Mouse (Mus musculus) midbrain, postnatal 0 days (tissue): ENCODE measurements around the gene Cpsf3. TPM values are rescaled to one million over a fixed set of nuclear protein-coding genes. Genes with fewer than 3 reads are reported as not detected.

Experiments used
- ATAC-seq: fragments of 200-750 bp; cut with Nextera tagmentation; 2 replicates; pipeline ENCODE4 v1.8.0; 2017; ENCODE audit warnings: moderate number of reproducible peaks, mild to moderate bottlenecking, moderate TSS enrichment, moderate library complexity; ENCODE audit not compliant: low FRiP score
- DNase-seq: peaks from one replicate; pipeline ENCODE4 v3.0.0-alpha.2; 2015; ENCODE audit warnings: low spot score
- H3K27ac ChIP-seq: fragments of 300-500 bp; sonication (generic); 2 replicates; pipeline ENCODE4 v1.5.1; 2014; ENCODE audit warnings: low read depth, mild to moderate bottlenecking, low read length, mixed read lengths
- H3K27me3 ChIP-seq: fragments of 300-500 bp; sonication (generic); 2 replicates; pipeline ENCODE4 v1.6.1; 2014; ENCODE audit warnings: low read length, control low read depth, mixed read lengths; ENCODE audit not compliant: insufficient read depth
- H3K36me3 ChIP-seq: fragments of 300-500 bp; sonication (generic); 2 replicates; pipeline ENCODE4 v1.6.1; 2014; ENCODE audit warnings: low read length, control low read depth, mixed read lengths; ENCODE audit not compliant: insufficient read depth
- H3K4me1 ChIP-seq: fragments of 300-500 bp; sonication (generic); 2 replicates; pipeline ENCODE4 v1.6.1; 2014; ENCODE audit warnings: mild to moderate bottlenecking, control low read depth, antibody characterized with exemption, low read length, mixed read lengths; ENCODE audit not compliant: insufficient read depth
- H3K4me2 ChIP-seq: fragments of 300-500 bp; sonication (generic); 2 replicates; pipeline ENCODE4 v1.6.1; 2014; ENCODE audit warnings: low read depth, mild to moderate bottlenecking, low read length, mixed read lengths; ENCODE audit not compliant: poor library complexity, severe bottlenecking
- H3K4me3 ChIP-seq: fragments of 300-500 bp; sonication (generic); 2 replicates; pipeline ENCODE4 v1.5.1; 2014; ENCODE audit warnings: low read depth, mild to moderate bottlenecking, low read length, moderate library complexity
- H3K9ac ChIP-seq: fragments of 300-500 bp; sonication (generic); replicated peaks from 2 replicates; pipeline ENCODE4 v1.6.1; 2014; ENCODE audit warnings: mild to moderate bottlenecking, low read length, moderate library complexity, mixed read lengths; ENCODE audit not compliant: poor library complexity, severe bottlenecking
- H3K9me3 ChIP-seq: fragments of 300-500 bp; sonication (generic); 2 replicates; pipeline ENCODE4 v1.6.1; 2016; ENCODE audit warnings: low read length, control low read depth
- CTCF ChIP-seq: IDR thresholded peaks from 2 replicates; pipeline ENCODE4 v1.5.1; 2016; ENCODE audit warnings: antibody characterized with exemption, mild to moderate bottlenecking
- WGBS: fragments of 180-500 bp; shearing (Covaris S2); extraction: QIAGEN DNeasy Blood & Tissue Kit; methylation state at CpG from one replicate; pipeline ENCODE4 v1.1.7; 2014; 5-methylcytosine and 5-hydroxymethylcytosine counted together
- polyA plus RNA-seq: library from polyadenylated mRNA; unstranded; fragments of >200 nt; fragmentation: Nextera tagmentation; extraction: Ambion mirVana; gene quantifications from 2 replicates; pipeline ENCODE4 v1.2.1, GENCODE M21; 2015
- total RNA-seq: library from RNA; depleted of rRNA; stranded (reverse); fragments of >200 nt; gene quantifications from 2 replicates; pipeline ENCODE4 v1.2.3, GENCODE M21; 2014

Gene Cpsf3
- total and polyA plus RNA-seq, 2 experiments from 2014 or later = 39.4 to 69.1 TPM

GRCm38 (mm10) chr12:21302361-21302783 is 17.2 kb downstream of the Cpsf3 start:
- no peak overlapping the region for H3K9ac ChIP-seq
- no peaks in the 10 kb centered on the region for H3K4me1 ChIP-seq
- no peak overlapping the region for H3K27ac ChIP-seq
- H3K4me2 ChIP-seq = no peak overlapping the region
- H3K9me3 ChIP-seq = no peaks in the 10 kb centered on the region
- H3K27me3 ChIP-seq = no peaks in the 10 kb centered on the region
- ATAC-seq (no peak), DNase-seq (no peak)
- no peak for TF ChIP-seq CTCF
- 84% methylated on average over 5 of the region's 5 CpGs for WGBS
- H3K4me3 ChIP-seq = no peak overlapping the region
- H3K36me3 ChIP-seq = peaks cover 77% of the 10 kb centered on the region

GRCm38 (mm10) chr12:21305741-21306140 is 20.6 kb downstream of the Cpsf3 start:
- ATAC-seq (no peak), DNase-seq (no peak)
- WGBS = 93% methylated on average over 4 of the region's 4 CpGs
- no peak overlapping the region for H3K27ac ChIP-seq
- H3K4me3 ChIP-seq = no peak overlapping the region
- no peaks in the 10 kb centered on the region for H3K4me1 ChIP-seq
- no peak for TF ChIP-seq CTCF
- H3K4me2 ChIP-seq = no peak overlapping the region
- H3K36me3 ChIP-seq = peaks cover 83% of the 10 kb centered on the region
- no peaks in the 10 kb centered on the region for H3K9me3 ChIP-seq
- no peak overlapping the region for H3K9ac ChIP-seq
- H3K27me3 ChIP-seq = no peaks in the 10 kb centered on the region

- WGBS = 97% methylated on average over 4 of the region's 4 CpGs
- Histone ChIP-seq H3K4me2 (no peak overlapping the region), H3K27me3 (no peaks in the 10 kb centered on the region), H3K4me3 (no peak overlapping the region), H3K9ac (no peak overlapping the region), H3K4me1 (no peaks in the 10 kb centered on the region), H3K36me3 (peaks cover 82% of the 10 kb centered on the region), H3K27ac (no peak overlapping the region), H3K9me3 (no peaks in the 10 kb centered on the region)
- ATAC-seq = no peak
- DNase-seq = no peak
- TF ChIP-seq CTCF = no peak
These were observed 21.5 kb downstream of the Cpsf3 start for GRCm38 (mm10) chr12:21306721-21307120.

- 88% methylated on average over 5 of the region's 5 CpGs for WGBS
- Histone ChIP-seq H3K27ac (no peak overlapping the region), H3K4me3 (no peak overlapping the region), H3K9ac (no peak overlapping the region), H3K4me1 (no peaks in the 10 kb centered on the region), H3K4me2 (no peak overlapping the region), H3K36me3 (peaks cover 66% of the 10 kb centered on the region), H3K9me3 (no peaks in the 10 kb centered on the region), H3K27me3 (no peaks in the 10 kb centered on the region)
- no peak for TF ChIP-seq CTCF
- DNase-seq (no peak), ATAC-seq (no peak)
These were observed 27.0 kb downstream of the Cpsf3 start for GRCm38 (mm10) chr12:21312201-21312600.

GRCm38 (mm10) chr12:21315923-21316868 is 31.0 kb downstream of the Cpsf3 start, which contains the start of gene Iah1:
Gene Iah1 (plus strand): TSS chr12:21316389.
- no peak for TF ChIP-seq CTCF
- H3K4me2 ChIP-seq = peak within 1 kb of the TSS; percentile 84
- WGBS = 2% methylated on average over 58 of the region's 59 CpGs
- peak within 1 kb of the TSS; percentile 63 for H3K4me3 ChIP-seq
- H3K27ac ChIP-seq = no peak within 1 kb of the TSS
- no peaks in the 10 kb centered on the region for H3K27me3 ChIP-seq
- ATAC-seq = peak; percentile 85
- H3K9me3 ChIP-seq = no peaks in the 10 kb centered on the region
- H3K36me3 ChIP-seq = peaks cover 32% of the 10 kb centered on the region
- H3K9ac ChIP-seq = peak within 1 kb of the TSS; percentile 59
- DNase-seq = peak; percentile 72
- no peaks in the 10 kb centered on the region for H3K4me1 ChIP-seq

- Histone ChIP-seq H3K4me2 (peak overlapping the region; percentile 84), H3K4me1 (no peaks in the 10 kb centered on the region), H3K9ac (peak overlapping the region; percentile 59; the same call in 1 of the 2 replicates), H3K36me3 (peaks cover 30% of the 10 kb centered on the region), H3K27ac (no peak overlapping the region), H3K27me3 (no peaks in the 10 kb centered on the region), H3K9me3 (no peaks in the 10 kb centered on the region), H3K4me3 (peak overlapping the region; percentile 63)
- ATAC-seq (no peak), DNase-seq (no peak)
- 24% methylated on average over 7 of the region's 7 CpGs for WGBS
- TF ChIP-seq CTCF = no peak
These were observed 31.7 kb downstream of the Cpsf3 start for GRCm38 (mm10) chr12:21316869-21317265.
